Comparison of ENCODE assay signal across 11 mouse cellular contexts in the genomic region with DNA sequence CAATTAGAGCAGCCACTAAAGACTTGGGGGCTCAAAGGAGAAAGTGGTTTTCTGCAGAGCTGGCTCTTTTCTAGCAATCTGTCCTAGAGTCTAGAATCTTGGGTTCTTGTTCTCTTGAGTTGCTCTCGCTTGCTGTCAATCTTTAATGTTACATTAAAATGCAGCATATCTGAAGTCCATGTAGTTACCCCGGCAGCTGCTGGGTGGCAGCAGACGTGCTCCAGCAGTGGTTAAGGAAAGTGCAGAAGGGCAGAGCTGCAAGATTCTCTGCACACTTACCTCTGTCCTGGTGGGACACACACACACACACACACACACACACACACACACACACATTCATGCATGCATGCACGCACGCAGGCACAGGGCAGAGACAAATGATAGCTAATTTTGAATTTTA.
DNase-seq lines count a peak whose midpoint lies in the region; ATAC-seq and TF ChIP-seq lines count a peak whose summit lies in the region.
"Had no signal": no experiment of that assay in that cellular context is flagged by ENCODE, and none has a peak within 500 bp of the region (broad histone marks: within the 10 kb centered on the region; RNA-seq: fewer than 3 reads in every experiment).

No protein-coding gene starts in this region.

- no peaks in the 10 kb centered on the region for H3K4me1 ChIP-seq in embryonic facial prominence, embryonic 11.5 days (ENCODE audit: control insufficient read depth, insufficient read depth, low read length)
- no peaks in the 10 kb centered on the region for H3K4me1 ChIP-seq in midbrain, embryonic 13.5 days (replicated peaks)
- H3K4me1 ChIP-seq in cerebellum, adult 2 months (ENCODE audit: control insufficient read depth, insufficient read depth, low read length): no peaks in the 10 kb centered on the region
- H3K4me1 ChIP-seq: liver, embryonic 13.5 days; stomach, embryonic 15.5 days had no signal

- H3K36me3 ChIP-seq in embryonic facial prominence, embryonic 11.5 days (replicated peaks; ENCODE audit: control insufficient read depth, insufficient read depth, low read depth, low read length): no peaks in the 10 kb centered on the region
- no peaks in the 10 kb centered on the region for H3K36me3 ChIP-seq in midbrain, embryonic 13.5 days
- H3K36me3 ChIP-seq: G1E; liver, embryonic 13.5 days; stomach, embryonic 15.5 days had no signal

- DNase-seq in cerebellum, postnatal 14 days: peak; percentile 6 to 13
- no peak for DNase-seq in cerebellum, postnatal 36 days
- DNase-seq in left cerebral cortex, postnatal 25 days (ENCODE audit: low spot score in 2 of 2): peak; percentile 24 to 25
- DNase-seq in left cerebral cortex, postnatal 36 days (ENCODE audit: low spot score in 2 of 2): no peak
- DNase-seq in embryonic facial prominence, embryonic 11.5 days (ENCODE audit: low spot score): peak; percentile 38
- no peak for DNase-seq in cerebellum, adult 8-10 months
- DNase-seq in cerebellum, adult 2 months: no peak
- DNase-seq: liver, embryonic 13.5 days had no signal

- TF ChIP-seq POLR2A in cerebellum, adult 2 months (IDR thresholded peaks at IDR 0.05; ENCODE audit: borderline replicate concordance, insufficient read depth, low read length): no peak

- H3K4me3 ChIP-seq in embryonic facial prominence, embryonic 11.5 days (ENCODE audit: low read depth, low read length): no peak overlapping the region
- H3K4me3 ChIP-seq in midbrain, embryonic 13.5 days (replicated peaks): no peak overlapping the region
- no peak overlapping the region for H3K4me3 ChIP-seq in cerebellum, adult 2 months (replicated peaks; ENCODE audit: insufficient read depth, low read depth, low read length)
- H3K4me3 ChIP-seq: liver, embryonic 13.5 days; stomach, embryonic 15.5 days had no signal

- no peak for ATAC-seq in embryonic facial prominence, embryonic 11.5 days (replicated peaks; ENCODE audit: insufficient number of reproducible peaks, low FRiP score, low TSS enrichment, low read depth)
- ATAC-seq in midbrain, embryonic 13.5 days: 0 out of 2 replicates have a peak, but pooled peaks have one; percentile 55

- H3K27ac ChIP-seq in embryonic facial prominence, embryonic 11.5 days (replicated peaks; ENCODE audit: low read depth, low read length): no peak overlapping the region
- no peak overlapping the region for H3K27ac ChIP-seq in midbrain, embryonic 13.5 days
- H3K27ac ChIP-seq in cerebellum, adult 2 months (ENCODE audit: insufficient read depth, low read length): no peak overlapping the region
- H3K27ac ChIP-seq: liver, embryonic 13.5 days; stomach, embryonic 15.5 days had no signal

- H3K9ac ChIP-seq in embryonic facial prominence, embryonic 11.5 days (replicated peaks; ENCODE audit: low read length): no peak overlapping the region
- H3K9ac ChIP-seq in midbrain, embryonic 13.5 days (replicated peaks): no peak overlapping the region
- H3K9ac ChIP-seq: liver, embryonic 13.5 days; stomach, embryonic 15.5 days had no signal

- no peaks in the 10 kb centered on the region for H3K9me3 ChIP-seq in embryonic facial prominence, embryonic 11.5 days (replicated peaks; ENCODE audit: control insufficient read depth, low read length)
- H3K9me3 ChIP-seq in midbrain, embryonic 13.5 days: no peaks in the 10 kb centered on the region
- H3K9me3 ChIP-seq: liver, embryonic 13.5 days; stomach, embryonic 15.5 days had no signal

- H3K4me2 ChIP-seq in embryonic facial prominence, embryonic 11.5 days (ENCODE audit: low read depth, low read length): no peak overlapping the region
- H3K4me2 ChIP-seq in midbrain, embryonic 13.5 days (replicated peaks): no peak overlapping the region
- H3K4me2 ChIP-seq: liver, embryonic 13.5 days; stomach, embryonic 15.5 days had no signal

- WGBS in embryonic facial prominence, embryonic 11.5 days: 64% methylated on average over 5 of the region's 5 CpGs
- 61% methylated on average over 5 of the region's 5 CpGs for WGBS in midbrain, embryonic 13.5 days
- whole genome bisulfite sequencing in cerebellum, adult 2 months: 57% methylated on average over 5 of the region's 5 CpGs

- no peaks in the 10 kb centered on the region for H3K27me3 ChIP-seq in embryonic facial prominence, embryonic 11.5 days (ENCODE audit: control insufficient read depth, insufficient read depth, low read length)
- H3K27me3 ChIP-seq in midbrain, embryonic 13.5 days: no peaks in the 10 kb centered on the region
- H3K27me3 ChIP-seq in cerebellum, adult 2 months (ENCODE audit: control insufficient read depth, insufficient read depth, low read length): no peaks in the 10 kb centered on the region; the same call in 1 of the 2 replicates
- H3K27me3 ChIP-seq: liver, embryonic 13.5 days; stomach, embryonic 15.5 days had no signal

- intact Hi-C loops in left cerebral cortex, postnatal 25 days (cut with DNase I): loop anchor here (5.0 to 10.0 kb wide), 4 partner anchors 210 to 820 kb away; no protein-coding TSS in a partner anchor
- intact Hi-C loops in left cerebral cortex, postnatal 36 days (cut with DNase I): loop anchor here (5.0 kb wide), 1 partner anchor 583 kb away; no protein-coding TSS in a partner anchor

- TF ChIP-seq CTCF in cerebellum, adult 2 months (IDR thresholded peaks at IDR 0.05; ENCODE audit: borderline replicate concordance, insufficient read depth, low read depth, low read length): no peak

Comparison
In these comparisons a context has a peak if more than half of its experiments do, and no peak if none do; other contexts are left out.
1. DNase-seq: peak in cerebellum, postnatal 14 days (2 of 2), left cerebral cortex, postnatal 25 days (2 of 2) and embryonic facial prominence, embryonic 11.5 days (single experiment); none in cerebellum, postnatal 36 days (0 of 2), left cerebral cortex, postnatal 36 days (0 of 2), cerebellum, adult 8-10 months (single experiment) and cerebellum, adult 2 months (0 of 2).